Mouse (Mus musculus): Measurements from ENCODE around the gene Akr1b10. TPM values are rescaled to one million over a fixed set of nuclear protein-coding genes. Genes with fewer than 3 reads are reported as not detected.

Akr1b10 gene
- polyA plus RNA-seq, 1 experiment = 31.0 TPM

DNA sequence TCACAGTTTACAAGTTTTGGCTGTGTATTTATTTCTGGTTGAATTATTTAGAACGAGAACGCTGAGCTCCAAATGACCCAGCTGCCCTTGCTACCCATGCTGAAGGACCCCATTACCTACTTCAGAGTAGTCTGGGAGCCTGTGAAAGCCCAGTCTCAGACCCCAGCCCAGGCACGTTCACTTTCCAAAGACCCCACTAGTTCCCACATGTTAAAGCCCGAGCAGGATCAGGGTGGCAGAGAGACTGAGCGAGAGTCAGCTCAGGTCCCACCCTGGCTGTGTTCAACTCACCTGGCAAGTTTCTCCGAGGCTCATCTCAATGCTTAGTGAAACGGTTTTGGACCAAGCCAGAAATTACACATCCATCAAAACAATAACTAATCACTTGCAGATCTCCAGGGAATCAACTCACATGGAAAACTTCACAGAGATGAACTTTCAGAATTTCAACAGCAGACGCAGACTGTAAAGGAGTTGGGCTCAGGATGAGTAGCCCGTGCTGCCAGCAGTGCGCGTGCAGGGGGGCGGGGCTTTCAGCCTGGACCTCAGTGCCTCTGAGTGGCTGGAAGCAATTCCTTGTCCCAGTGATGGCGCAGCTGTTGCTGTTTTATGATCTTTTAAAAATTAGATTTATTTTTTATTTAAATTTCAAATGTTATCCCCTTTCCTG, 818 bp downstream of the Akr1b10 start:
- Histone ChIP-seq H3K36me3 (ENCODE audit: control insufficient read depth, insufficient read depth, low read length) (peaks cover 20% of the 10 kb centered on the region), H3K4me3 (ENCODE audit: control insufficient read depth, insufficient read depth, low read length) (peak overlapping the region; percentile 78), H3K27me3 (ENCODE audit: control insufficient read depth, insufficient read depth, low read length) (no peaks in the 10 kb centered on the region), H3K4me1 (replicated peaks; ENCODE audit: control insufficient read depth, insufficient read depth, low read length) (peaks cover 10% of the 10 kb centered on the region), H3K27ac (ENCODE audit: control insufficient read depth, insufficient read depth, low read length) (peak overlapping the region; percentile 35)
- 15% methylated on average over 13 of the region's 13 CpGs for WGBS
- peak; percentile 35 for DNase-seq
- TF ChIP-seq POLR2A (IDR thresholded peaks at IDR 0.05; ENCODE audit: control insufficient read depth, extremely low read depth, insufficient read depth, low read length, poor library complexity) (no peak), CTCF (IDR thresholded peaks at IDR 0.05; ENCODE audit: borderline replicate concordance, control insufficient read depth, extremely low read depth, insufficient read depth, low read length, poor library complexity) (no peak)

DNA sequence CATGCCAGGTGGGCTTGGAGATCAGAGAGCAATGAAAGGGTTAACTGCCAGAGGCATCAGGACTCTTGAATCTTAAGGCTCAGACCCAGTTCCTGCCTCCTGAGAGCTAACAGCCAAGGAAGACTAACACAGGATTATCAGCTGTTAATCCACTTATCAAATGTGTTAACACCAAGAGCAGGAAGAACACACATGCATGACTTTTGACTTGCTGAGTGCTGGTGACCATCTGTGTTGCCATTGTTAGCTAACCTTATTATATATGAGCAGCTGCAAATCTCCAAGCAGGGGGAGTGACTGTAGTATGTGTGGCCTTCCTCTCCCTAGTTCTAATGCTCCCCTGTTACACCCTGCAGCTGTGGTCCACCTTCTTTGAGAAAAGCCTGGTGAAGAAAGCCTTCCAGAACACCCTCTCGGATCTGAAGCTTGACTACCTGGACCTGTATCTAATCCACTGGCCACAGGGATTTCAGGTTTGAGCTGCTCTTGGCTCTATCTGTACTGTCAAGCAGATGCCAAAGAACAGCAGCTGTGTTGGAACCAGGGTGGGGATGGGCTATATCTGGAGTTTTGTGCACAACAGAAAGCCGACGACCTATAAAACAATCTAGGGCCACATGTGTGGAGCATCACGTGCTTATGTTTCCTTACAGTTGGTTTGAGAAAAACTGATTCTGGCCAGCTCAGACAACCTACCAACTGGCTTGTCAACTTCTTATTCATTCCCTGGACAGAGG, 4.6 kb downstream of the Akr1b10 start:
- Histone ChIP-seq H3K36me3 (ENCODE audit: control insufficient read depth, insufficient read depth, low read length) (peaks cover 57% of the 10 kb centered on the region), H3K27ac (ENCODE audit: control insufficient read depth, insufficient read depth, low read length) (no peak overlapping the region), H3K4me1 (replicated peaks; ENCODE audit: control insufficient read depth, insufficient read depth, low read length) (peaks cover 3% of the 10 kb centered on the region; the same call in 1 of the 2 replicates), H3K4me3 (ENCODE audit: control insufficient read depth, insufficient read depth, low read length) (no peak overlapping the region), H3K27me3 (ENCODE audit: control insufficient read depth, insufficient read depth, low read length) (no peaks in the 10 kb centered on the region)
- no peak for DNase-seq
- TF ChIP-seq CTCF (IDR thresholded peaks at IDR 0.05; ENCODE audit: borderline replicate concordance, control insufficient read depth, extremely low read depth, insufficient read depth, low read length, poor library complexity) = no peak
- TF ChIP-seq POLR2A (IDR thresholded peaks at IDR 0.05; ENCODE audit: control insufficient read depth, extremely low read depth, insufficient read depth, low read length, poor library complexity) = no peak
- WGBS = 99% methylated on average over 4 of the region's 4 CpGs

DNA sequence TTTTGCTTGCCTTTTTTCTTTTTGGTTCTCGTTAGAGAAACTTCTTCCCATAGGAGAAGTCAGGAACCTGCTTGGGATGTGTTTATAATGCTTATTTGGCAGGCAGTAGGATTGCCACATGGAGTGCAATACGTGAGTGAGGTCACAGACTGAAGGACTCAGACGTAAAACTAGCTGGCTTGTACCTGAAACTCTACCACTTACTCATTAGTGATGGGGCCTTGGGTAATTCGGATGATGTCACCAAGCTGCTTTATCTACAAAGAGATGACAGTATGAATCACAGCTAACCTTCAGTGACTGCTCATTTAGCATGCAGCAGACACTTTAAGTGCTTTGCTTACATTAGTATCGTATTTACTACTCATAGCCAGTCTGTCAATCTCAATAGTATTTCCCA, 11.9 kb downstream of the Akr1b10 start:
- H3K27ac ChIP-seq (ENCODE audit: control insufficient read depth, insufficient read depth, low read length) = no peak overlapping the region
- H3K4me1 ChIP-seq (replicated peaks; ENCODE audit: control insufficient read depth, insufficient read depth, low read length) = no peaks in the 10 kb centered on the region
- no peaks in the 10 kb centered on the region for H3K27me3 ChIP-seq (ENCODE audit: control insufficient read depth, insufficient read depth, low read length)
- no peak overlapping the region for H3K4me3 ChIP-seq (ENCODE audit: control insufficient read depth, insufficient read depth, low read length)
- 96% methylated on average over 5 of the region's 5 CpGs for WGBS
- peaks cover 52% of the 10 kb centered on the region for H3K36me3 ChIP-seq (ENCODE audit: control insufficient read depth, insufficient read depth, low read length)
- DNase-seq = no peak
- TF ChIP-seq CTCF (IDR thresholded peaks at IDR 0.05; ENCODE audit: borderline replicate concordance, control insufficient read depth, extremely low read depth, insufficient read depth, low read length, poor library complexity) (no peak), POLR2A (IDR thresholded peaks at IDR 0.05; ENCODE audit: control insufficient read depth, extremely low read depth, insufficient read depth, low read length, poor library complexity) (no peak)

DNA sequence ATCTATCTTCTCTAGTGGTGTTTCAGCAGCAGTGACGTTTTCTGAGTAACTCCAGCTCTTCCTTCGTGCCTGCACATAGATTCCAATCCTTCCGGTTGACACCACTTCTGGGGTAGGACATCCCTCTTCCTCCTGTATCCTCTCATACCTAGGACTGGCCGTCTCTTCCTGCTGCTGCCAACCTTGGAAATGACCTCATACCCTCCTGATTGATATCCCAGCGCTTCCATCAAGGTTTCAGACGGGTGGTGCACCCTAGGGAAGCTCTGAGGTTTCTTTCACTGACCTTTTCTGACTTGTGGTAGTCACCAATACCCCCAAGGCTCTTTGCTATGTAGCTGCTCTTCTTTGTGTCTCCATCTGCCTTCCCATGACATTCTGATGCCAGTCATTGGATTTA, 14.4 kb downstream of the Akr1b10 start:
- Histone ChIP-seq H3K36me3 (ENCODE audit: control insufficient read depth, insufficient read depth, low read length) (peaks cover 27% of the 10 kb centered on the region), H3K4me3 (ENCODE audit: control insufficient read depth, insufficient read depth, low read length) (no peak overlapping the region), H3K4me1 (replicated peaks; ENCODE audit: control insufficient read depth, insufficient read depth, low read length) (no peaks in the 10 kb centered on the region), H3K27me3 (ENCODE audit: control insufficient read depth, insufficient read depth, low read length) (no peaks in the 10 kb centered on the region), H3K27ac (ENCODE audit: control insufficient read depth, insufficient read depth, low read length) (no peak overlapping the region)
- WGBS = 96% methylated on average over 6 of the region's 6 CpGs
- TF ChIP-seq POLR2A (IDR thresholded peaks at IDR 0.05; ENCODE audit: control insufficient read depth, extremely low read depth, insufficient read depth, low read length, poor library complexity) = no peak
- no peak for TF ChIP-seq CTCF (IDR thresholded peaks at IDR 0.05; ENCODE audit: borderline replicate concordance, control insufficient read depth, extremely low read depth, insufficient read depth, low read length, poor library complexity)
- DNase-seq = no peak

DNA sequence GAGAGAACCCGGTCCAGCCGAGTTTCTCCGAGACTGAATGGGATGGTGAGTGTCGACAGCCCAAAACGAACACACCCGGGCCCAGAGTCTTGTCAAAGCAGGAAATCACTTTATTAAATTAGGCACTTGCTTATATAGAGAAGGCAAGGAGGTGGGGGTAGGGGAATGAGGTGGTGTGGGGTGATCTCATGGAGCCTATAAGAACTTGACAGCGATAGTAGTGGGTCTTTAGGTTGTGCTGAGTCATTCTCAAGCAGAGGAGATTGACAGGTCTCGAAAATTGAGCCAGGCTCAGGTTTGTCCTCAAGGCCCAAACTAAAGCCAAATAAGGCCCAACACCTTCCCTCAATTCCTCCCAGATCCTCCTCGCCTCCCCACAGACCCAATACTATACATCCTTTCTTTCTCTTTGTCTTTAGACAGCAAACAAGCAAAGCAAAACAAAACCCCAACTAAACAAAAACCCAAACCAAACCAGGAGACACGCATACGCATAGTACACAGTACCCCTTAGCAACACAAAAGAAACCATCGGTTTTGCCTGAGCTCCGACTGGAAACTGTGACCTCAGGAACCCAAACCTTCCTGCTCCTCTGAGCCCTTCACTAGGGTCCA, 15.7 kb downstream of the Akr1b10 start:
- peaks cover 14% of the 10 kb centered on the region for H3K36me3 ChIP-seq (ENCODE audit: control insufficient read depth, insufficient read depth, low read length)

DNA sequence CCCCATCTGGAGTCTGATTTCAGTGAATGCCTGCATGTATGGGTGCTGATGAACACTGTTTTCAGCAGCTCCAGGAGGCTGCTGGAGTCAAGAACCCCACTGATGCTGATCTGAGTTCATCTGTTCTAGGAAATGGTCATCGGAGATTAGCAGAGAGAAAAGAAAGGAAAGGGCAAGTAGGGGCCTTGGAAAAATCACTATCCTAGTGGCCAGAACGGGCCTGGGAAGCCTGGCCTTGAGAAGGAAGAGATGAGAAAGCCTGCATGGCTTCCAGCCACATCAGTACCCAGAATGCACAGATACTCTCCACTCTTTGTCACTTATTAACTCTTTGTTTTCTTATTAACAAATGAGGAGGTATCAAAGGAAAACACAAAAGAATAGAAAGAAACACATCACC, 16.7 kb downstream of the Akr1b10 start:
- H3K27me3 ChIP-seq (ENCODE audit: control insufficient read depth, insufficient read depth, low read length) = no peaks in the 10 kb centered on the region
- H3K27ac ChIP-seq (ENCODE audit: control insufficient read depth, insufficient read depth, low read length) = no peak overlapping the region
- H3K36me3 ChIP-seq (ENCODE audit: control insufficient read depth, insufficient read depth, low read length) = peaks cover 13% of the 10 kb centered on the region
- no peak for DNase-seq
- H3K4me3 ChIP-seq (ENCODE audit: control insufficient read depth, insufficient read depth, low read length) = no peak overlapping the region
- WGBS = 95% methylated on average over 2 of the region's 2 CpGs
- TF ChIP-seq POLR2A (IDR thresholded peaks at IDR 0.05; ENCODE audit: control insufficient read depth, extremely low read depth, insufficient read depth, low read length, poor library complexity) (no peak), CTCF (IDR thresholded peaks at IDR 0.05; ENCODE audit: borderline replicate concordance, control insufficient read depth, extremely low read depth, insufficient read depth, low read length, poor library complexity) (no peak)
- no peaks in the 10 kb centered on the region for H3K4me1 ChIP-seq (replicated peaks; ENCODE audit: control insufficient read depth, insufficient read depth, low read length)

More for the DNA sequence above, 15.7 kb downstream of the Akr1b10 start:
- Histone ChIP-seq H3K4me1 (replicated peaks; ENCODE audit: control insufficient read depth, insufficient read depth, low read length) (no peaks in the 10 kb centered on the region), H3K27me3 (ENCODE audit: control insufficient read depth, insufficient read depth, low read length) (no peaks in the 10 kb centered on the region), H3K27ac (ENCODE audit: control insufficient read depth, insufficient read depth, low read length) (no peak overlapping the region), H3K4me3 (ENCODE audit: control insufficient read depth, insufficient read depth, low read length) (no peak overlapping the region)
- TF ChIP-seq CTCF (IDR thresholded peaks at IDR 0.05; ENCODE audit: borderline replicate concordance, control insufficient read depth, extremely low read depth, insufficient read depth, low read length, poor library complexity) = no peak
- TF ChIP-seq POLR2A (IDR thresholded peaks at IDR 0.05; ENCODE audit: control insufficient read depth, extremely low read depth, insufficient read depth, low read length, poor library complexity) = no peak
- WGBS = 97% methylated on average over 13 of the region's 13 CpGs
- no peak for DNase-seq
